Mouse (Mus musculus) hindbrain, embryonic 10.5 days (tissue): Measurements from ENCODE around the gene Atxn7. TPM values are rescaled to one million over a fixed set of nuclear protein-coding genes. Genes with fewer than 3 reads are reported as not detected.
A peak's percentile ranks its signal among the peaks of the same experiment; 100 is the strongest.
"Not testable (repeated sequence)": the region's sequence is repeated elsewhere in the genome, so short reads cannot be mapped to it uniquely, and the experiment has no call there.

ENCODE experiments used
- DNase-seq: peaks from one replicate; pipeline ENCODE4 v3.0.0-alpha.2; 2017; ENCODE audit warnings: low spot score
- H3K27ac ChIP-seq: fragments of 300-500 bp; sonication (generic); 2 replicates; pipeline ENCODE4 v1.5.1; 2016; ENCODE audit warnings: mild to moderate bottlenecking, moderate library complexity
- H3K27me3 ChIP-seq: fragments of 300-500 bp; sonication (generic); 2 replicates; pipeline ENCODE4 v1.6.1; 2016; ENCODE audit warnings: mild to moderate bottlenecking; ENCODE audit not compliant: poor library complexity, insufficient read depth, severe bottlenecking
- H3K36me3 ChIP-seq: fragments of 300-500 bp; sonication (generic); 2 replicates; pipeline ENCODE4 v1.6.1; 2016; ENCODE audit warnings: mild to moderate bottlenecking, moderate library complexity
- H3K4me1 ChIP-seq: fragments of 300-500 bp; sonication (generic); replicated peaks from 2 replicates; pipeline ENCODE4 v1.6.1; 2016; ENCODE audit warnings: mild to moderate bottlenecking
- H3K4me3 ChIP-seq: fragments of 300-500 bp; sonication (generic); 2 replicates; pipeline ENCODE4 v1.5.1; 2016; ENCODE audit warnings: mild to moderate bottlenecking, moderate library complexity
- H3K9me3 ChIP-seq: fragments of 300-500 bp; sonication (generic); 2 replicates; pipeline ENCODE4 v1.6.1; 2016; ENCODE audit warnings: mild to moderate bottlenecking, moderate library complexity
- WGBS: fragments of 180-500 bp; shearing (Covaris S2); methylation state at CpG from one replicate; pipeline ENCODE4 v1.1.7; 2016; 5-methylcytosine and 5-hydroxymethylcytosine counted together
- polyA plus RNA-seq: library from polyadenylated mRNA; unstranded; fragments of >200 nt; fragmentation: Nextera tagmentation; extraction: Ambion mirVana; gene quantifications from 2 replicates; pipeline ENCODE4 v1.2.1, GENCODE M21; 2016

Gene Atxn7
- 3.1 and 3.5 TPM in 2 replicates for polyA plus RNA-seq

DNA sequence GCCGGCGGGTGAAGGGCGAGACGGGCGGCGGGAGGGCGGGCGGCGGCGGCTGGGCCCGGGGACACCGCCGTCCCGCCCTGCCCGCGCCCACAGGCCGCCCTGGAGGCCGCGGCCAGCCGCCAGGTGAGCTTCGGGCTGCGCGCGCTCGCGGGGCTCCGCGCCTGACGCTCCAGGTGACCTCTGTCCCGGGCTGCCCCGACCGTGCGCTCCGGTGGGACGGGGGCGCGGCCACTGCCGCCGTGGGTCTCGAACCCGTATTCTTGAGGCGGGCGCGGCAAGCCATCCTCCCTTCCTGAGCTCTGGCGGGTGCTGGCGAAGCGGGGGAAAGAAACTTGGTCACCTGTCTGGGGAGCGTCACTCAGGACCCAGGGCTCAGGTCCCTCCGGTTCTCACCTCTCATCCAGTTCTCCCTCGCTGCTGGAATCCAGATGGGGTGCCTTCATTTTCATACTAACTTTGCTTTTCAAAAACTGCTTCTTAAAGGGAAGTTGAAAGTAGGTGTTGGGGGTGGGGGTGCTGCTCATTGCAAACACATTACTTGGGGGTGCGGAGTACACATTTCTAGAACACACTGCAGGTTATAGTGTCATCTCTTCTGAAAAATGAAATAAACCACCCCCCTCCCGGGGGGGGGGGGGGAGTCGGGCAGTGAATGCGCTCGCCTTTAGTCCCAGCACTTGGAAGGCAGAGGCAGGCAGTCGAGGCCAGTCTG is at the start of gene Atxn7, which contains the start of gene Thoc7:
Gene Atxn7 (plus strand): TSS at position 40 of the 712 bp plus-strand sequence.
Gene Thoc7 (minus strand): TSS at position 452 of the 712 bp plus-strand sequence.
- H3K9me3 ChIP-seq, result no peaks in the 10 kb centered on the region
- H3K4me3 ChIP-seq, result peak within 1 kb of the TSS; percentile 90
- H3K27ac ChIP-seq, result peak within 1 kb of the TSS; percentile 100
- H3K27me3 ChIP-seq, result no peaks in the 10 kb centered on the region
- 3% methylated on average over 56 of the region's 56 CpGs for whole genome bisulfite sequencing
- peaks cover 16% of the 10 kb centered on the region for H3K4me1 ChIP-seq
- peaks cover 6% of the 10 kb centered on the region for H3K36me3 ChIP-seq
- peak; percentile 66 for DNase-seq

DNA sequence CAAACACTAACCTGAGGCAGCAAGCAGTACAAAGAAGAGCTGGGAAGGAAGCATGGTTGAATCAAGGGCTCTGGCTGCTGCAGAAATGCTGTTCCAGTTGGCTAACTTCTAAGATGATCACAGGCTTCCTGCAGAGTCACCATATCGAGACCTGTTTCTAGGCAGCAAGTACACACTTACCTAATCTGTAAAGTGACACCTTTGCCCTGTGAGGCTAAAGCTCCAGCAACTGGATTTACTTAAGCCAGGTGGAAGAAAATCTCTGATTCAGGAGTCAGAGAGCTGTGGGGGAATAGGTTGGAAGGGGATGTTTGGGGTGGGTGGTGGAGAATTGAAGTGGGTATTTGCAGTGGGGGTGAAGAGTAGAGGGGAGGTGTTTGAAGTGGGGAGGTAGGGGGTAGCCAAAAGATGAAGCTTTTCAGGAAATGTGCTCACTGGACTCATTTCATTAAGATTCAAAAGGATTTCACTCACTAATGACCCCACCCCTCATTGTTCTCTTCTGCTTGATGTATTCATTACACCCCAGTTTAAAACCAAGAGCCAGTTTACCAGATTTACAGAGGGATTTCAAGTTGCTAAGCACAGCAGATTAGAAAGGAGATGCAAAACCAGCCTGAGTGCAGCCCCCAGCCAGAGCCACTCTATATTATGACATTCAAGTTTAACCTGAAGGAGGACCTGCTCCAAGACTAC is 46.7 kb upstream of the Atxn7 start, which contains the start of gene Gm281:
Gene Gm281 (minus strand): TSS at position 92 of the 696 bp plus-strand sequence.
- no peaks in the 10 kb centered on the region for H3K4me1 ChIP-seq
- no peak within 1 kb of the TSS for H3K27ac ChIP-seq
- no peaks in the 10 kb centered on the region for H3K27me3 ChIP-seq
- H3K4me3 ChIP-seq, result no peak within 1 kb of the TSS
- DNase-seq, result no peak
- WGBS, result 55% methylated on average over 1 of the region's 1 CpGs
- H3K36me3 ChIP-seq, result no peaks in the 10 kb centered on the region
- H3K9me3 ChIP-seq, result no peaks in the 10 kb centered on the region

DNA sequence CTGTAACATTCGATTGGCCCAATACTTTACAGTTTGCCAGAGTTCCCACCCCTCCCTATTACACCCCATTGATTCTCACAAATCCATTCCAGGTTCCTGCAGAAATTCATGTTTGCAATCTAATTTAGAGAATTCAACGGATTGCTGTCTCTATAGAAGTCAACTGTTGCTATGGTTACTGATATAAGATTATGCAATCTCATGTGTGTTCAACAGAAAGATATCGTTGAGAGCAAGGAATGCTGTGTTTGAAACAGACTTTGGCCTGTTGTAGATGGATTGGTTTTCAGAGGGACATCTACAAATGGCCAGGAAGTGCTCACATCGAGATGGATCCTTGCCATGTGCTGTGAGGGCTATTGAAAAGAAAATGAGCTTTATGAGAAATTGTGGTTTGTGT is 46.0 kb upstream of the Atxn7 start:
- no peak overlapping the region for H3K4me3 ChIP-seq
- WGBS, result 85% methylated on average over 4 of the region's 4 CpGs
- no peaks in the 10 kb centered on the region for H3K36me3 ChIP-seq
- no peaks in the 10 kb centered on the region for H3K9me3 ChIP-seq
- no peak overlapping the region for H3K27ac ChIP-seq
- H3K27me3 ChIP-seq, result no peaks in the 10 kb centered on the region
- DNase-seq, result no peak
- H3K4me1 ChIP-seq, result no peaks in the 10 kb centered on the region

DNA sequence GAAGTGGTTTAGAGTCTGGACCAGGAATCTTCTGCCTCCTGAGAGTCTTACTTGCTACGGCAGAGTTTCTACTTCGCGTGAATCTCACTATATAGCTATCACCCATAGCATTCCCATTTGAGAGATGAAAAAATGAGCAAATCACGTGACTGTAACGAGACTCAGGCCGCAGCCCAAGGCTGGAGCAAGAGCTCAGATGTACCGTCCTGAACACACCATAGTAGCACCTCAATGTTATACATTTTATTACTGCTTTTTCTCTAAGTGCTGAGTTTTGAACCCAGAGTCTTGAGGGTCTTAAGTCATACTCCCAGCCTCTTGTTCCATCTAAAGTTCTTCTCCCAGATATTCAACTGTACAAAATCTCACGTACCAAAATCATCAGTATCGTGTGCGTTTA is 44.0 kb upstream of the Atxn7 start:
- Histone ChIP-seq H3K36me3 (no peaks in the 10 kb centered on the region), H3K27ac (no peak overlapping the region), H3K4me3 (no peak overlapping the region), H3K27me3 (no peaks in the 10 kb centered on the region), H3K4me1 (no peaks in the 10 kb centered on the region), H3K9me3 (no peaks in the 10 kb centered on the region)
- DNase-seq, result no peak
- 87% methylated on average over 10 of the region's 10 CpGs for WGBS

DNA sequence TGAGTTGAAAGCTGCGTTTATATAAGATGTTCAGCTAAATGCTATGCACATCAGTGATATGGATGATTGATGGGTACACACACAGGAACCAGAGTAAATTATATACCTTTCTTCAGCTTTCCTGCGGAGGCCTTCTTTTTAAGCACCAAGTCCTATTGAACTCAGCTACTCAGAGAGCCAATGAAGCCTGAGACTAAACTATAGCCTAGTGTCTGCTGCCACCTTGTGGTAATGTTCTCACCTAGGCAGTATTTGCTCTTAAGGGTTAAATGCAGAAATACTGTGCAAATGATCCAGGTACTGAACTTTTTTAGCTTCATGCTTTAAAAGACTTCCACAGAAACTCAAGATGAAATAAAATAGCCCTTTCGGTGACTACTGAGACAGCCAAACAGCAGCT is 43.6 kb upstream of the Atxn7 start:
- no peaks in the 10 kb centered on the region for H3K4me1 ChIP-seq
- H3K27me3 ChIP-seq, result no peaks in the 10 kb centered on the region

DNA sequence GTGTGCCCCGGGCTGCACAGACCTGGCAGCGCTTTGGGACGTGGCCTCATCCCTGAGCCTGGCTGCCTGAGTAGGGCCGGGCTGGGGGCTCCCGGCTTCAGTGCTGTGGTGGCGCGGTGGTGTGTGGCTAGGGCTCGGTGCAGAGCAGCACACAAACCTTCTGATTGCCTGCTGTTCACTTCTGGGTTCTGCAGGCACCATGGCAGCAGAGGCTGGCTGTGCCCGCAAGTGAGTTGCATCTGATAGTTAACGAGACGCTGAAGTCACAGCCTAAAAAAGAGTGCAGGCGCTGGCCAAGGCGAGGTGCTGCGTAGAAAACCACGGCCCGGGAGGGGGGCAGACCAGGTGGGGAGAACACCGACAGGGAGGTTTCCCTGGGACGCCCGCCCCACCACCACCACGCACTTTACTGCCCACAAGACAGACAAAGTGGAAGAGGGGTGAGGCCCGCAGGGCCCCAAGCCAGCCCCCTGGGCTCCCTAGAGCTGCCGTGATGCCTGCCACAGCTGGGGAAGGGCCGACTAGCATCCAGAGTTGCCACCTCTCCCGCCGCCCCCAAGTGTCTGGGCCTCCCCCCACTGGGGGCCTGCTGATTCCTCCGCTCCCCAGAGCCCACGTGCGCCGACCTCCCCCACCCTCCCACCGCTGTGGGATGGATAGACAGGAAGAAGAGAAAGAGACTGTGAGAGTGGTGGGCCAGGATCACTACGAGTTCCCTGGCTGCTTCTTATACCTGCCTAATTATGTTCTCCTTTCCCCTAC is 27.8 kb upstream of the Atxn7 start:
- peak; percentile 12 for DNase-seq
- 27% methylated on average over 31 of the region's 31 CpGs for WGBS
- Histone ChIP-seq H3K4me3 (peak overlapping the region; percentile 44), H3K9me3 (peaks cover 20% of the 10 kb centered on the region; the same call in 1 of the 2 replicates), H3K27me3 (no peaks in the 10 kb centered on the region), H3K4me1 (peaks cover 10% of the 10 kb centered on the region), H3K36me3 (no peaks in the 10 kb centered on the region), H3K27ac (peak overlapping the region; percentile 42; the same call in 1 of the 2 replicates)

More for the DNA sequence above, 43.6 kb upstream of the Atxn7 start:
- WGBS, result 53% methylated on average over 3 of the region's 3 CpGs
- Histone ChIP-seq H3K4me3 (no peak overlapping the region), H3K9me3 (no peaks in the 10 kb centered on the region), H3K27ac (no peak overlapping the region), H3K36me3 (no peaks in the 10 kb centered on the region)
- DNase-seq, result peak; percentile 60

DNA sequence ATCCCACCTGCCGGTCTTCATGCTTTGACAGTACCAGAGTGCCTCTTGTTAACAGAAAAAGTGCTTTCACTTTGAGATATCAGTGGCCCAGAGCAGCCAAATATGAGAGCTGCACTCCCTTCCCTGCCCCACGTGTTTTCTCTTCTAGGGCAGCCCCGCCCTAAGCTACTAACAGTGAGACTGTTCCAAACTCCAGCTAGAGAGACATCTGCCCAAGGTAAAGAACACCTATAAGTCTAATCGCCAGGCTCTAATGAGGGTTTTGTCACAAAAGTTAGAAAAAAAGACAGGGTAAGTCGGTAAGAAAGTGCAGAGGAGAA is 27.2 kb upstream of the Atxn7 start:
- Histone ChIP-seq H3K4me3 (peak overlapping the region; percentile 44; the same call in 1 of the 2 replicates), H3K9me3 (peaks cover 20% of the 10 kb centered on the region; the same call in 1 of the 2 replicates), H3K27me3 (no peaks in the 10 kb centered on the region), H3K36me3 (no peaks in the 10 kb centered on the region), H3K27ac (no peak overlapping the region), H3K4me1 (peaks cover 10% of the 10 kb centered on the region)
- no peak for DNase-seq
- 50% methylated on average over 5 of the region's 5 CpGs for WGBS

DNA sequence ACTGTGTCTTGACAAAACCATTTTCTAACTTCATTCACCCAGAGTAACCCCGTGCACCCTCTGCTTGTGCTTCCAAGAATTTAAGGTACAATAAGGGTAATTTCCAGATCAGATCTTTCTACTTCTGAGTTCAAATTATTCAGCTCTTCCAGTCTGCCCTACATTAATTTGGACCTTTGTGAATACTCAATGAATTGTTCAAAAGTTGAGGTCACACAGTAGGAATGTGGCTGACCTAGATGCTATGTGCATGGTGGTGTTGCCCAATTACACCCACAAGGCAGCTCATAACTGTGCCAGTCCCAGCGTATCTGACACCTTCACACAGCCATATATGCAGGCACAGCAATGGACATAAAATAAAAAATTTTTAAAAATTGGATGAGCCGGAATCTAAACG is 16.6 kb upstream of the Atxn7 start:
- H3K36me3 ChIP-seq, result peaks cover 37% of the 10 kb centered on the region
- H3K27me3 ChIP-seq, result no peaks in the 10 kb centered on the region
- H3K27ac ChIP-seq, result no peak overlapping the region
- H3K9me3 ChIP-seq, result no peaks in the 10 kb centered on the region
- no peak overlapping the region for H3K4me3 ChIP-seq
- H3K4me1 ChIP-seq, result no peaks in the 10 kb centered on the region
- WGBS, result 91% methylated on average over 4 of the region's 4 CpGs
- DNase-seq, result no peak

DNA sequence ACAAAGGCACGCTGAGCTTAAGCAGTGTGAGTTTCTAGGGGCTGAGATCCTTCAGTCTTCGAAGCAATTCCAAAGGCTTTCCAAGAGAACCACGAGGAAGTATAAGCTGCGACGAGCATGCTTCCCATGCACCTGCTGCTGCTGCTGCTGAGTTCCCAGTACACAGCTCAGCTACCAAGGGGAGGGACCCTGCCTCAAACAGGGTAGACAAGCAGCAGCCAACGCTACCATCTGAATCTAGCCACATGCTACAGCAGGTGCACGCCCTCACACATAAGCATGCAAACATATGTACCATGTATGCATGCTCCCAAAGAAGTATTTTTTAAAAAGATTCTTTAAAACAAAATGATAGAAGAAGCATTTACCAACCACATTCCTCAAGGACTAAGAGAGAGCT is 12.9 kb upstream of the Atxn7 start:
- no peaks in the 10 kb centered on the region for H3K27me3 ChIP-seq
- WGBS, result 95% methylated on average over 7 of the region's 7 CpGs
- no peak overlapping the region for H3K4me3 ChIP-seq
- H3K9me3 ChIP-seq, result no peaks in the 10 kb centered on the region
- H3K27ac ChIP-seq, result no peak overlapping the region
- no peak for DNase-seq
- no peaks in the 10 kb centered on the region for H3K4me1 ChIP-seq
- H3K36me3 ChIP-seq, result peaks cover 74% of the 10 kb centered on the region

DNA sequence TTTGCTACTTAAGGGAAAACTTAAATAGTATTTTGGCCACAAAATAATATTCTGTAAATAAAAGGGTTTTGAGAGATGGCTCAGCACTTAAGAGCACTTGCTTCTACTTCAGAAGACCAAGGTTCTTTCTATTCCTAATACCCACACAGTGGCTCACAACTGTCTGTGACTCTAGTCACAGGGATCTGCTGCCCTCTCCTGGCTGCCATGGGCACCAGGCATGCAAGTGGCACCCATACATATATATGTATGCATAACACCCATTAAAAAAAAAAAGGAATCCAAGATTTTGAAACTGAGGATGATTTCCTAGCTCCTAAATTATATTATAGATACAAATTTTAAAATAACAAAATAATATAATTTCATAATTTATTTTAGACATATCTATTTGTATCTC is 10.8 kb upstream of the Atxn7 start:
- no peaks in the 10 kb centered on the region for H3K4me1 ChIP-seq
- H3K4me3 ChIP-seq, result no peak overlapping the region
- no peaks in the 10 kb centered on the region for H3K9me3 ChIP-seq
- H3K36me3 ChIP-seq, result peaks cover 92% of the 10 kb centered on the region
- H3K27me3 ChIP-seq, result no peaks in the 10 kb centered on the region
- no peak overlapping the region for H3K27ac ChIP-seq
- peak; percentile 19 for DNase-seq

DNA sequence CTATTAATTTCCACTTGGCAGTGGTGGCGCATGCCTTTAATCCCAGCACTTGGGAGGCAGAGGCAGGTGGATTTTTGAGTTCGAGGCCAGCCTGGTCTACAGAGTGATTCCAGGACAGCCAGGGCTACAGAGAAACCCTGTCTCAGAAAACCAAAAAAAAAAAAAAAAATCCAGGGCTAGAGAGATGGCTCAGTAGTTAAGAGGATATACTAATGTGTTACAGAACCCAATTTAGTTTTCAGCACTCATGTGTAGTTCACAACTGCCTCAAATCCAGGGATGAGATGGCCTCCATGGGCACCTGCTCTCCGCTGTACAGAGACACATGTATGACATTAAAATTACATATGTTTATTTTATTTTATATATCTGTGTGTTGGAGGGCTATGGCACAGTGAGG is 9.1 kb upstream of the Atxn7 start:
- H3K36me3 ChIP-seq, result peaks cover 91% of the 10 kb centered on the region
- not testable (repeated sequence) for H3K9me3 ChIP-seq, H3K4me3 ChIP-seq, DNase-seq, H3K27me3 ChIP-seq, H3K27ac ChIP-seq, H3K4me1 ChIP-seq
- WGBS, result over 99% methylated on average over 3 of the region's 3 CpGs

DNA sequence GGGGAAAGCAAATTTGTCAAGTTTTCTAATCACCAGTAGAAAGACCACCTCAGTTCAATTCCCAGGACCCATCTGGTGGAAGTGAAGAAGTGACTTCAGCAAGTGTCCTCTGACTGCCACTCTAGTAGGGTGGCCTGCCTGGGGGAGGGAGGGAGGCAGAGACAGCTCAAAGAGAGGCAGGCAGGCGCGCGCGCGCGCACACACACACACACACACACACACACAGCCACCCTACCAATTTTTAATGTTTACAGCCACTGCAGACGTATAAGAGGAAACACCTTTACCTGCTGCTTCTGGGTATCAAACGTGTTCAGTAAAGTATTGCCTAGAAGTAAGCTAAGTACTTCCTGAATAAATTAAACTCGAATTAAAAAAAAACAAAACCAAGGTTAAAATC is 1.2 kb upstream of the Atxn7 start:
- WGBS, result 0% methylated on average over 9 of the region's 9 CpGs
- Histone ChIP-seq H3K36me3 (peaks cover 18% of the 10 kb centered on the region), H3K4me1 (peaks cover 16% of the 10 kb centered on the region), H3K27ac (peak overlapping the region; percentile 100), H3K9me3 (no peaks in the 10 kb centered on the region), H3K4me3 (peak overlapping the region; percentile 90), H3K27me3 (no peaks in the 10 kb centered on the region)
- peak; percentile 51 for DNase-seq
